Mouse (Mus musculus): ENCODE measurements around the gene B830017H08Rik.

Gene B830017H08Rik

DNA sequence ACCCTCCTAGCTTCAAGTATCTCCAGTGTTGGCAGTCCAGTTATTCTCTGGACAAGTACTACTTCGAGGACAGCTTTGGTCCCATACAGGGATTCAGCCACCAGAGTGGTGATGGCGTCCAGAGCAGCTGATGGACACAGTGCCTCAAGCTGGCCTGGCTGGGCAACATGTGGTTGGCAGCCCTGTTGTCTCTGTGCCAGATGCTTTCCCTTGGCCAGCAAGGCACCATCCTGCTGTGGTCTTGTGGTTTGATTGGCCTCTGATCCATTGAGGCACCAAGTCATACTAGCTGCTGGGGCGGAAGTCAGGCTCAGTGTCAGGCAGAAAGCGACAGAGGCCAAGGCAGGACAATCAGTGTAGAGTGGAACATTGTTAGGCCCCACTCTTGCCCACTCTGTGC lies 23.8 kb upstream of the B830017H08Rik start:
- DNase-seq (ENCODE audit: low spot score in 2 of 2) = no peak

DNA sequence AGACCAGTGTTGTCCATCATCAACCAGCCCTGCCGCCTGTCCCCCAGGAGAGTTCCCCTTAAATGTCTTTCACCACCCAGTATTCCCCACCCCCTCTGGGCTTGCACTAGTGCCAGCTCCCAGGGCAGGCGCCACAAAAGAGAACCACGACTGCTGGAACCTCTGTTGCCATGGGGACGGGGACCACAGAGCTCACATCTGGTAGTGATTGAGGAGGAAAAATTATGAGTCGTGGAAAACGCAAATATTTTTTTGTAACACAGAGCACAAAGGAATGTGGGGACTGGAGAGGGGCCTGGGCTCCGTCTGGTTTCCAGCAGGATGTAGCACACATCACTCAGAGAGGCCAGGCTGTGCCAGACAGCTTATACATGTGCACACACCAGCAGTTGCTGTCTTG lies 23.2 kb upstream of the B830017H08Rik start:
- peak; percentile 41 to 52 for DNase-seq (ENCODE audit: low spot score in 2 of 2)

DNA sequence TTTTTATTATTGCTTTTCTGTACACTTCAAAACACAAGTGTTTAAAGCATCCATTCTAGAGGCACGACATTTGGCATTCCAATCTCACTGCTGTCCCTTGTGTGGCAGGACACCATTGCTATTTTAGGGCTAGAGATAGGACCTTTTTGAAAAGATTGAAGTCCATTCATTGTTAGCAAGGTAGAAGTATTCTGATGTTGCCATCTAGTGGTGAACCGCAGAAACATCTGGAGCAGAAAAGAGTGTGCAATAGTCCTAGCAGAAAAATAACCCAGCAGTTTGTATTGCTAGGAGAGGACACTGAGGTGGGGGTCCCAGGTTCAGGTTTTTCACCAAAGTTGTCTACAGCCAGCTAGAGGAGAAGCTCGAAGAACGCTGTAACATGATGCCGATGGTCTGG lies 20.8 kb upstream of the B830017H08Rik start:
- peak in 1 of 2 experiments; percentile 50 for DNase-seq (ENCODE audit: low spot score in 2 of 2)

DNA sequence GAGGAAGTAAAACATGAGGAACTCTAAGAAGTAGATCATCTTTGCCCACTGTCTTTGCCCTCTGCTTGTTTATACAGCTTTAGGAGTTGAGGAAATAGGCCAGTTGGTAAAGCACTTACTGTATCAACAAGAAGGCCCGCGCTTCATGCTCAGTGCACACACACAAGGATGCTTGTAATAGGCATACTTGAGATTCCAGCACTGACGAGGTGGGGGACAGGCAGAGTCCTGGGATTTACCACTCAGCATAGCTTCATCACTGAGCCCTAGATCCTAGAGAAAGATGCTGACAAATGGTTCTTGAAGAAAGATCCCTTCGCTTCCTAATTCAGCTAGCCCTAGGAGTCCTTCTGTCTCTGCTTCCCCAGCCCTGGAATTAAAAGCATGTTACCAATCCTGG lies 19.7 kb upstream of the B830017H08Rik start:
- no peak for DNase-seq (ENCODE audit: low spot score in 2 of 2)

DNA sequence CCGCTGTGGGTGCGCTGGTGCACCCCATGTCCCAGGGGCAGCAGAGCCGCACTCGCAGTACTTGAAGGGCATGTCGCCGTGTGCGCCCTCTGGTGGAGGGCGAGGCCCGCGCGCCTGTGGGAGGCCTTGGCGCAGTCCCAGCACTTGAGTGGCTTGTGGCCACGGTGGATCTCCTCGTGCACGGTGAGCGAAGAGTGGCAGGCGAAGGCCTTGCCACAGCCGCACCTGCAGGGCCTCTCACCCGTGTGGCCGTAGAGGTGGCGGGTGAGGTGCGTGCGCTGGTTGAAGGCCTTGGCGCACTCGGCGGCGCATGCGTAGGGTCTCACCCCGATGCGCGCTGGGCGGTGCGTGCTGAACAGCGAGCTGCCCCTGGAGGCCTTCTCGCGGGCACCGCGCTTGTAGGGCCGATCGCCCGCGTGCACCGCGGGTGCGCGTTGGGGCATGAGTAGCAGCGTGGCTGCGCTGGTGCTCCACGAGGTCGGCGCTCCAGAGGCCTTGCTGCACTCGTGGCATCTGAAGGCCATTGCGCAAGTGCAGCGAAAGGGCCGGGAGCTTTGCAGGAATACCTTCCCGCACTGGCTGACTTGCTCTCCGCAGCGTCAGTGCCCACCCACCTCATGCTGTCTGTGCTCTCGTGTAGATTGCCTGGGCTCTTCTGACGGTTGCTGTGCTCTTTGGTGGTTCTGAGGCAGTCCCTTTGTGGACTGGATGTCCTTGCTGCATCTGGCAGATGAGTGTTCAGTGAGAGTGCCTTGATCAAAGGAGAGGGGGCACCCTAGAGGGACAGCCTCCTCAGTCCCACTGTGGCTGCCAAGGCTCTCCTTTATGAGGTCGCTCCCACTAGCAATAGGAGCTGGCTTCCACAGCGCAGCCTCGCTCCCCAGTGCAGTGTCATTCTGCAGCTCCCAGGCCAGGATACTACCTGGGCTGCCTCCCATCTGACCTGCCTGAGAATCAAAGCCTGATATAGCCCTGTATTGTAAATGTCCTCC lies 17.2 kb upstream of the B830017H08Rik start:
- DNase-seq (ENCODE audit: low spot score in 2 of 2) = peak; percentile 39 to 64

DNA sequence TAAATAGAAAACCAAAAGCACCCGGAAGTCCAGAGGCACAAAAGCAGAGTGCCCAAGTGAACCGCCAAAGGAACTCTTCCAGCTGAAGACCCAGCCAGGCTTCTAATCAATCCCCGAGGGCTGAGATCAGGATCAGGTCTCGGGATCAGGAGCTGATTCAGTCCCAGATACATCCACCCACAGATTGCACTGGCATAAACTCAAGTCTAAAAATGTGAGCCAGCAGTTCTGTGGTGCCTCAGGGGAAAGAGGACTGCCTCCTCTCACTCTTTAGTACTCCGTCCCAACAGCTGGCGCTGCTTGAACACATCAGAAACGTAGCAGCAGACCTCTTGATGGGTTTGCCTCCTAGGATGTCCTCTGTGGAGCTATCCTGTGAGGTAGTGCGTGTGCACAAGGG lies 16.4 kb upstream of the B830017H08Rik start:
- no peak for DNase-seq (ENCODE audit: low spot score in 2 of 2)

DNA sequence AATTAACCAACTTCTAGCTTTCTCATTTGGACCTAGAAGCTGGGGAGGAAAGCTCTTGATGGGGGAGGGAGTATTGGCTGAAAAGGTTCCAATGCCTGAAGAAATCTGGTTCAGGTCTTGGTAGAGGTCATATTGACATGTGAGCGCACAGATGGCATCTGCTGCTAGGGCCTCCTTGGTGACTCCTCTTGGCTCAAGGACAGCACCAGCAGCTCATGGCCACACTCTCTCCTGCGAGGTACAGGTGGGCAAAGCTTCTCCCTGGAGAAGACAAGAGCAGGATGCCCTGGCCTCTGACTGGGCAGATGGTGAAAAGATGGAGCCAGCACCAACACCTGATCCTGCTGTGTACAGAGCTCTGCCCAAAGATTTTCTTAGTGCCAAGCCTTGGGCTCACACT lies 6.4 kb upstream of the B830017H08Rik start:
- no peak for DNase-seq (ENCODE audit: low spot score in 2 of 2)

DNA sequence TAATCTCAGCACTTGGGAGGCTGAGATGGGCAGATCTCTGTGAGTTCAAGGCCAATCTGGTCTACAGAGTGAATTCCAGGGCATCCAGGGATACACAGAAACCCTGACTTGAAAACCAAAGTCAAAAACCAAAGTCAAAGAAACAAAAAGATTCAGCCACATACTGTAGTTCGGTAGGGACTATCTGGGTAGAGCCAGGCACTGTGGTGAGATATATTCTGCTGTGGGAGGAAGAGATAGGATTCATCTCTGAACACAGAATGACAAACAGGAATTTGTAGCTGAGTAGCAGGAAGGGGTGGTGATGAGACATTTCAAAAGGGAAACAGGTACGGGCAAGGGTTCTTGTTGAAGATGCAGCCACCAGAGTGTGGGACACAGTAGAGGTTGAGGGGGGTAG lies 4.7 kb upstream of the B830017H08Rik start:
- no peak for DNase-seq (ENCODE audit: low spot score in 2 of 2)

DNA sequence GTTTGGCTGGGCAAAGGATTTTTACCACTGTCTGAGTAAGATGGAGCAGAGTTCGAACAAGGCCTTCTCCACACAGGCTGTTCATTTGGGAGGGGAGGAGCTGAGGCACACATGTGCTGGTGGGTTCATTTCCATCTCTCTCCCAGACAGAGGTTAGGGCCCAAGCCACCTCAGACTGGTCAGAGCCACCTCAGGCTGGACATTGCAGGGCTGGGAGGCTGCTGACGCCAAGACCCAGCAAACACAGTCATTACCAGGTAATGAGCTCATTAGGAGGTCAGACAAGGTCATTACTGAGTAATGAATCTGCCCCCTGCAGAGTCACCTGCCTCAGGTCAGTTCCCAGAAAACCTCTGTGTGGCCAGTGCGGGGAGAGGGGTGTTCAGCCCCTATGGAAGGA lies 4.1 kb upstream of the B830017H08Rik start:
- no peak for DNase-seq (ENCODE audit: low spot score in 2 of 2)

DNA sequence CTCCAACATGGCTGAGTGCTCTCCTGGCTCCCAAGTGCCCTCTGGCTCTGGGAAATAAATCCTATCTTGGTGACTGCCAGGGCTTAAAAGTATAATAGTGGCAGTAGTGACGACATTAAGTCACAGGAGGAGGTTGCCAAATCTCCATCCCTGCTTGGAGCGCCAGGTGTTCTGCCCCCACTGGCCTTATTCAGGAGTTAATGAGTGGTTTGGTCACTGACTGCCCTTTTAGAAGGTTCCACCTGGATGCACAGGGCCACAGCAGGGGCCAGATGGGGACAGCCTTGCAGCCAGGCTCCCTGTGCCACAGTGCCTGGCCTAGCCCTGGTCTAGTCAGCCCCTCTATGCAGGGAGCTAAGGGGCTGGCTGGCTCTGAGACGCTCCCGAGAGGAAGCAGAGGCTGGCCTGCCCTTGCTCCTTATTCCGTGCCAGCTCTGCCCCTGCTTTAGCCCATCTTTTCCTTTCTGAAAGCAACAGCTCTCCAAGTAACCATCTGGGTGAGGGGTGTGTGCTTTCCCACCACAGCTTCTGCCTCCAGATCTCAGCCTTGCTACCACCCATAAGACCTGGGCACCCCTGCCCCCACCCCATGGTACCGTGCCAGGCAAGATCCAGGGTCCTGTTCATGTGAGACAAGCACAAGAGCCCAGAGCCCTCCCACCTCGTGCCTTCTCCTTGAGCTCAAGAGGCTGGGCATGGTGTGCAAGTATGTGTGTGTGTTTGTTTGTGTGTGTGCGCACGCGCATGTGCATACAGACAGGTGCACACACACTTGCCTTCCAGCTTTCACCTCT lies 2.3 kb upstream of the B830017H08Rik start:
- DNase-seq (ENCODE audit: low spot score in 2 of 2) = no peak

DNA sequence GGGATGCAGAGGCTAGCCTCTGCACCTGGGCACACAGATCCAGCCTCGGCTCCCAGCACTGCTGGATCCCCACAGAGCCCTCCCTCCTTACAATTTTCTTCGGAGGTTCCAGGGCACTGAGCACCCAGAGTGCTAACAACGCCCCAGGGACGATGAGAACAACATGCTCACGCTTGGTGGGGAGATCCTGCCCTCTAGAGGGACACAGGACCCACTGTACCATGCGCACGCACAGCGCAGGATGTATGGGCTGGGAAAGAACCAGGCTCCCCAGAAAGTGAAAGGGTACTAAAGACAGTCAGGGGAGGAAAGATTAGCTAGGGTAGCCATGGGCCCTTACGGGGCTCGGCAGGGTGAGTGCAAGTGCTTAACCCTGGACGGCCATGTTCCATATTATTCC lies 1.1 kb upstream of the B830017H08Rik start:
- DNase-seq (ENCODE audit: low spot score in 2 of 2) = no peak

DNA sequence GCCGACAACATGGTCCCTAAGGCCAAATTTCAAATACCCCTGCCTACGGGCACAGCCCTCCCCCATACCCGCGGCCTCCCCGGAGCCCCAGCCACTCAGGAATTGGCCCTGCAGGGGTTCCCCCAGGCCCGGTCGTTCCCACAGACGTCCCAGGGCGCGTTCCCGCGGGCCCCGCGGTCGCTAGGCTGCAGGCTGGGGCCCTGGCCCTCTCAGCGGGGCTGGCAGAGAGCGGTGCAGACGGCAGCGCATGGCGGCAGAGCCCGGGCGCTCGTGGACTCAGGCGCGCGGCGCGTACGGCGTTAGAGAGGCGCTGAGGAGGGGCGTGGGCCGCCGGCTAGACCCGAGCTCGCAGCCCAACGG lies 380 bp downstream of the B830017H08Rik start:
- DNase-seq (ENCODE audit: low spot score in 2 of 2) = no peak

DNA sequence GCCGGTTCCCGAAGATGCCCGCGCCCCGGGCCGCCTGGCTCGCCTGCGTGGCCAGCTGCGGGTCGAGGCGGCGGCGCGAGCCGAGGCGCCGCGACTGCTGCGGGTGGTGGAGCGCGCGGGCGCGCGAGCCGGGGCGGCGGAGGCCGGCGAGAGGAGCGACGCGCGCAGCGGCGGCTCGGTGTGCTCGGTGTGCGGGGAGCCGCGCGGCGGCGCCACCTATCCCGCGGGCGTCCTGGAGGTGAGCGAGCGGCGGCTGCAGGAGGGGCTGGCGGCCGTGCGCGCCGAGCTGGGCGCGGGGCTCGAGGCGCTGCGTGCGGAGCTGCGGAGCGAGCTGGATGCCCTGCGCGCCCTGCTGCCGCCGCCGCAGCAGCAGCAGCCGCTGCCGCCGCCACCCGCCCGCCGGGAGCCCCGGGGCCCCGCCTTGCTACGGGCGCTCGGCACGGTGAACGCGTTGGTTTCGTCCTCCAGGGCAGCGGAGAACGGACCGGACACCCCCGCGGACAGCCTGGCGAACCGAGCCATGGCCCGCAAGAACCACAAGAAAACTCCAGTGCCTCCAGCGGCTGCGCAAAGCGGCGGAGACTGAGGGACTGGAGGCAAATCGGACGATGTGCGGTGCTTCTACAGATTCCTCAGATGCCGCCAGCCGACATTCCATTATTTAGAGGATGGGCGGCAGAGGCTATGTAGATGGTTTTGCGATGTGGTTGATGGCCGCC lies 919 bp downstream of the B830017H08Rik start:
- DNase-seq (ENCODE audit: low spot score in 2 of 2) = no peak

DNA sequence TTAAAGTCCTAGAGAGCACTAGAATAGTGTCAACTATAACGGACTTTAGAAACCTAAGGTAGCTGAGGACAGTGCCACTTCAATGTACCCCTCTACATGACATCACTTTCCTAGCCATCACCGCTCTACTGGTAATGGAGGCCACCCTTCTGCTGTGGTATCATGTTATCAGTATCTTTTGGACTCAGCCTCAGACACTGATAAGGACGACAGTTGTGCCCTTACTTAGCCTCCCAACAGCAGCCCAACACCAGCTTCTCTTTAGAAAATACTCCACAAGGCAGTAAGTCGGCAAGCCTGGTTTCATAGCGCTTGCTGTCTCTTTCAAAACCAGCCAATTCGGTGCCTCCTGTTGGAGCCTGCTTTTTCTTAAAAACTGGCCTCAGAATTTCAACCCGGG lies 1.6 kb downstream of the B830017H08Rik start:
- no peak for DNase-seq (ENCODE audit: low spot score in 2 of 2)

DNA sequence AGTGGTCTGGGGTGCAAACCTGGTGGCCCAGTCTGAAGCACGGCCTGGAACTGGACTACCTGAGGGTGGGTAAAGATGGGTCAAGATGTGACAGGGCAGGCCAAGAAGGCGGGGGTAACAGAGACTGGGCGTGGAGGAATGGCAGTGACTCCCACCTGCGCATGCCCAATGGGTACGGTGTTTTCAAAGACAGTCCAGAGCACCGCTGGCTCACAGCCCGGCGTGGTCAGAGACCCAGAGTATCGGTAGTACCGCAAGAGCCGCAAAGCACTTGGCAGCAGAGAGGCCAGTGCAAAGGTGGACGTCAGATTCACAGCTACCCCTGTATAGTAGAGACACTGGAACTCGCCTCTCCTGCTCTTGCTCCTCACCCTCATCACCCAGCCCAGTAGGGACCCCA lies 2.6 kb downstream of the B830017H08Rik start:
- DNase-seq (ENCODE audit: low spot score in 2 of 2) = no peak

DNA sequence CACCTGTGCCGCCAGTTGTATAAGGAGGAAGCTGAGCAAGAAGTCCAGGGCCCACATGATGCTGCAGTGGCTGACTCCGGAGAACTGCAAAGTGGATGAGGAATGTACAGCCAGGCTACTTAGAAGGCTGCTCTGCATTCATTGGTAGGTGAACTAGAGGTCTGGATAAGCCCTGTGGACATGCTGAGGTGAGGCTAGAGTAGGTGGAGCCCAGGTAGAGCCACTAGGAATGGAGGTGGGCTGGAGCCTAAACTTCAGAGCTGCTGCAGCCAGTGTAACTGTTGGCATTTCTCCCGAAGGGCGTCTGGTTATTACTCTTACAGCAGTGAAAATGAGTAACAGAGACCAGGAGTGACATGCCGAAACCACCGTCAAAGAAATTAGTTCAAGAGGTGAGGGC lies 5.1 kb downstream of the B830017H08Rik start, which contains the start of gene Car15:
Gene Car15 (minus strand): TSS at position 314 of the 400 bp plus-strand sequence.
- no peak for DNase-seq (ENCODE audit: low spot score in 2 of 2)

DNA sequence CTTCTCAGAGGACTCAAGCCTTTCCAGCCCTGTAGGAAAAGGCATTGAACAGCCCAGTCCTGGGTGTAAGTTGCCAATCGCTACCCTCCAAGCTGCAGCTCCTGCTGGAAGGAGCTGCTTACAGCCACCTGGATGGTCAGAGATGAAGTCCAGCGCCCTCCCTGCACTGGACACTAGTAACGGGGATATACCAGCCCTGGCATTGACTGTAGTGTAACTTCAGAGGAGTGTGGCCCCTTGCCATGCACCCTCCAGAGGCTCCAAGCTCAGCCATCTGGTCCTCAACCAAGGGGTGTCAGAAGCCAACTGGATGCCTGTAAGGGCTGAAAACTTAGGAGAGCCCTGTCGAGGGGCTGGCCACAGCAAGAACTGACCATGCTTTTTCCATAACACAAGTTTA lies 7.1 kb downstream of the B830017H08Rik start:
- DNase-seq (ENCODE audit: low spot score in 2 of 2) = no peak

DNA sequence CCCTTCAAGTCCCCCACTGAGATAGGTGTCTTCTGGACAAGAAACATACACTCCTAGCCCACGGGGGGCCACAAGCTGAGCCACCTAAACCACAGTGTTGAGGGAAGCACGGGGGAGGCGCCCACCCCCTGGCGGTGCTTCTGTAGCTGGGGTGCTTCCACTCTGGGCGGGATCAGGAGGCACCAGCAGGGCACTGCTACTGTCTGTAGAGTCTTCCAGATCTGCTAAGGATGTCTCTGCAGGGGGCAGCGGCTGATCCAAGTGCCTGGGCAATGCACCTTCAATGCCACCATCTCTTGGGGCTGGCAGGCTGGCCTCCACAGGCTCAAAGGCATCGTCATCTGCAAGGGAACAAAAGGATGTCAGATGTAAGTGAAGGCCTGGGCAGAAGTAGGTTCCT lies 9.5 kb downstream of the B830017H08Rik start:
- DNase-seq (ENCODE audit: low spot score in 2 of 2) = no peak

DNA sequence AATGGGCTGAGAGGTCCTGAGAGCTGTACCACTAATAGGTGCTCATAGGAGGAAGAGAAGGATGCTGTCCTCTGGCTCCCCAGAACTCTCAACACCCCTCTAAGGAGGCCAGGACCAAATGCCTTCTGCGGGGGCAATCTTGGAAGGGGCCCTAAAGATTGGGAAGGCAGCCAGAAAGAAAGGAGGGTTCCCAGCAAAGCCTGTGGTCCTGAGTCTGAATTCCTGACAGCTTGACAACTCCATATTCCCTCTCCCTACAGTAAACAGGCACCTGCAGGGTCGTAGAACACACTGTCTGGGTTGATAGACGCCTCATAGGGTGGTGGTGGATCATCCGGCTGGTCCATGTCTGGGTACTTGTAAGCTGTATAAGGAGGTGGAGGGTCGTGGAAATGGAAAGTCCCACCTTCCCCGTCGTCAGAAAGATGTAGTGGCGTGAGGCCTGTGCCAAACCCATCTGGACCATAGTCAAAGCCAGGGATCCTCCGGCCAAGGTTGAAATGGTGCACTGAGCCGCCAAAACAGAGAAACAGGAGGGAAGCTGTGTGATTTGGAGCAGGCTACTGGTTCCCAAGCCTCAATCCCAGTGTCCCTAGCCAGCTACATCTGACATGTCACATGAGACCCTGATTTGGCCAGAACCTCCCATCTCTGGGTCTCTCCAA lies 10.9 kb downstream of the B830017H08Rik start:
- DNase-seq (ENCODE audit: low spot score in 2 of 2) = no peak

DNA sequence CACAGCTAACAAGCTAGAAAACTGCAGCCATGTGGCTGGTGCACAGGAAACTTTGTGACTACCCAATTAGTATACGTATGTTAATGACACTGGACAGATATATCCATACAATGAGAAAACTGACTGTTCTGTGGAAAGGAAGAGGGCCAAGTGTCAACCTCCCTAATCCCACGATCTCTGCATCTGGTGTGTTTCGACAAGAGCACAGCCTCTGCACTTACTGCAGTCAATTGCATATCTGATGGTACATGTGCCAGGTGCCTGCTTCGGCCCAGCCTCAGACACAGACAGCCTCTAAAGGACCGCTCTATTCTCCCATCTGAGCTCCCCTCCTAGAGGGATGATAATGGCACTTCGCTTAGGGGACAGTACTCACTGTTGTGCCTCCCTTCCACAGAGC lies 15.5 kb downstream of the B830017H08Rik start:
- no peak for DNase-seq (ENCODE audit: low spot score in 2 of 2)

DNA sequence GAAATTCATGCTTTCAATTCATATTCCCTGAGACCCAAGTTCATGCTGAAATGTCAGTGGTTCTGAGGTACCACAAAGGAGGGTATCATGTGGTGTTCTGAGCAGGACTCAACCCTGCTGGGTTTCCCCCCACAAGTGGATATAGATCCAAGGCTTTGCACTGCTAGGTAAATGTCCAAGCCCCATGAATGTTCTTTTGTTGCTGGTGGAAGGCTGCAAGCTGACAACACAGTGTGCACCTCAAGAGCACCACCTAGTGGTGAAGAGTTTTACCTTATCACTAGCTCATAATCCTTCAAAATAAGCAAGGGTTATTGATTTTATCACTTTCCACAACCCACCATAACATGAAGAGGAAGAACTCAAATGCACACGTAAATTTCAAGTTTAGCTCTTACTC lies 16.0 kb downstream of the B830017H08Rik start:
- peak in 1 of 2 experiments; percentile 17 for DNase-seq (ENCODE audit: low spot score in 2 of 2)

DNA sequence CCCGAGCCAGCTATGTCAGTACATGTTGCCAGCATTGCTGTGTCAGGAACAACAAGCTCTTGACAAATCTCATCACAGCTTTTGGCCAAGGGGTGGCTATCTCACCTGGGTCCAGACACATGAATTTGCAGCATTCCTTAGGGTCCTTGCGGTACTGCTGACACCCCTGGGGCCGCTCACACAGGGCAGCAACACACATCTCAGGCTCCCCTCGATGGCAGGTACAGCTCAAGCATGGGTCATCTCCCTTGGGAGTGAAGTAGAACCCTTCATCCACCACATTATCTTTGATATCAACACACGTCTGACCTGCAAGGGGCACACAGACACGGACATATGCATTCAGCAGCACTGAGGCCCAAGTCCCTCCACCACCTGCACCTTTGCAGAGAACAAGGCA lies 16.6 kb downstream of the B830017H08Rik start:
- DNase-seq (ENCODE audit: low spot score in 2 of 2) = no peak
